Mouse (Mus musculus) frontal cortex, postnatal 14 days (tissue): ENCODE measurements around the gene Fam169b.

Experiments
- DNase-seq, 2 experiments: peaks; one replicate each; pipeline ENCODE4 v3.0.0; 2022; ENCODE audit warnings: low spot score in 2 of 2

Fam169b gene

GRCm38 (mm10) chr7:68273515-68273914 lies at the start of gene Fam169b:
Gene Fam169b (plus strand): TSS chr7:68273839.
- DNase-seq, result no peak

DNA sequence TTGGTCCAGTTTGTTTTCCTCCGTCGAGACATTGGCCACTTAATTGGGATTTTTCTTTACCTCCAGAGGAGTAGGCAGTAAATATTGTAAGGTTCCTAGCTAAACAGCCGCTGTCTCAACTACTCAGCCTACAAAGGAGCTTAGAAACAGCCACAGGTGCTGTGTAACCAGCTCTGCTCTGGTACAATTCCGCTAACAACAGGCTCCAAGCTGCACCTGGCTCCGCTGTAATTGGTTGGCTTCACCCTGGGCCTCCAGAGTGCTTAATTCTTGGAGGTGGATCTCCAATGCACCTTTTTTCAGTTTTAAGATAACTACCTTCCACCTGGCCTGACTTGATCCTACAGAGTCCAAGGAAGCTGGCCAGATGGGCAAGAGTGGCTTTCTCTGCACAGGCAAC lies 49.6 kb upstream of the Fam169b start:
- DNase-seq, result no peak

DNA sequence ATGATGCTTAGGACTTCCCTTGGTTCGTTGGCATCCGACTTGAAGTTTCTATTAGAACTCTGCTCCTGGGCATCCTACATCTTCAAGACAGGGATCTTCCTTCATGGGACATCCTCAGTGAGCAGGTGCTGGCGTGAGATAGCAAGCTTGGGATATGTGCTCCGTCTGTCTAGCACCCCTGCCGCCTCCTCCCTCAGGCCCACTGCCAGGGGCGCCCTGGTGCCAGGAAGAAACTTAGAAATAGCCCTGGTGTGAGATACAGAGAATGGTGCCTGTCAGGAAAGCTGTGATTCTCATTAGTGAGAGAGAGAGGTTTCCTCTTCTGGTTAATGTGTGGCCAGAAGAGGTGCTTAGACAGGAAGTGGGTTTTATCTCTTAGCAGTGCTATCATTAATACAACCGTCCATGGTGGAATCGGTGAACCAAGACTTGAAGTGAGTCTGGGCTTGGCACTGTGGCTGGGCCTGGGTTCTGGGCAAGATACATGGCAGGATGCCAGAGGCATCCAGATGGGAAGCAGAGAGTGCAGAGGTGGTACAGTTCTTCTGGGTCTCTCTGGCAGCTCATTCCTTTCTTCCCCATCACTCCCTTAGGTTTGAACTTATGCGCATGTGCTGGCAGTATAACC lies 48.1 kb upstream of the Fam169b start:
- peak in 1 of 2 experiments; percentile 10 for DNase-seq

DNA sequence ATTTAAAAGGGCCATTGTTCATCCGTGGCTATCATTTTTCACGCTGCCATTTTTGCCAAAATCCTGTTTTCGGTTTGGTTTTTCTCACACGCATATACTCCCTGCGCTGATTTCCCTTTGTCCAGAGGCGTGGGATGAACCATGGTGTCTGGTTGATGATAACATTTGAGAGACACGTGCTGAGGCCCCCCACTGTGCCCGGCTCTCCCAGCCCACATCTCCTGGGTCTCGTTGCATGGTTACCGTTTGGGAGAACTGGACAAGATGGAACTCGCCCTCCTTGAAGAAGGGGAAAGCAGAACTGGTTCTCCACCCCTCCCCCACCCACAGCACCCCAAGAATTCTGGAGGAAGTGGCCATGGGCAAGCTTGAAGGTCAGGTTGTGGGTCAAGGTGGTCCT lies 46.6 kb upstream of the Fam169b start:
- DNase-seq, result no peak

DNA sequence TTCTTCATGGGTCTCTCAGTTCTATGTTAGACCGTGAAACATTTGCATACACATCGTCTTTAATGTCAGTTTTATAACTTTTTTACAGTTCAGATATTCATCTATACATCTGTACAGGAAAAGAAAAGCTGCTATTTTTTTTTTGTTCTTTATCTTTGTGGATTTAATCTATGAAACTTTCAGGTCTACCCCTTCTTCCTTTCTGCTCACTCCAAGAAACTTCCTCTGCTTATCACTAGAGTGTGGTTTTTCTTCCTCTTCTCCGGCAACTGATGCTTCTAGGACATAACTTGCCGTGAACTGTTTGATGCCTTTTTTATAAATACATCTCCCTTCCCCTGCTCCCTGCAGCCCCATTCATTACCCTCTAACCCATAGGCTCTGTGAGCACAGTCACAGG lies 46.0 kb upstream of the Fam169b start:
- no peak for DNase-seq

DNA sequence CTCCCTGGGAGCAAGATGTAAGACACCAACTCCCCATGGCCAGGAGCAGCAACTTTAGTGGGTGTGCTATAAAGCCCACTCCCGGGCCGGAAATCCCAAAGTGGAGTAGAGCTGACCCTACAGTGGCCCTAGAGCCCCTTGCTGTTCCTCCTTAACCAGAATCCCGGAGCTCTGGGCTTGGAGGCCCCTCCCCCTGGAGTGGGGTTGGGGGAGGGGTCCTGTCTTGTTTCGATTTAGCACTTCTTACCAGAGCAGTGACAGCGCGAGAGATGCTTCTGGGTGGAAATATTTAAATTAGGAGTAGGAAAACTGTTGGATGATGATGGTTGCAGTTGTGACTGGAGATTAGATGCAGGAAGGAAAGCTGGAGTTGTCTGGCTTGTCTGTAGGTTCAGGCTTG lies 45.1 kb upstream of the Fam169b start:
- DNase-seq, result no peak

DNA sequence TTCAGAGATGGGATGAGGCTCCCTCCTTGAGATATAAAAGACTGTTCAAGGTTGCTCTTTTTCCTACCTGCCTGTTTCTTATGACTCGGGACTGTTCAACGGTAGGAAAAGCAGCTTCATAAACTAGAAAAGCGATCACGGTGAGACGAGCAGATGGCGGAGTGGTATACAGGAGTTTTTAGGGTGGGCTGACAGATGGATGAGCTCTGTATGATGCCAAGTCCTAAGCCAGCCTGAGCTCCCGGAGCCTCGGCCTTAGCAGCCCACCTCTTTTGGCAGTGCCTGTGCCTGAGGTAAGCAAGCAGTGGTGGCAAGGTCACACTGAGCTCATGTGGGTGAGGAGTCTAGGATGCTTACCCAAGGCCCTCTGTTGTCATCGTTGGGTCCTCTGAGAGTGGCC lies 42.8 kb upstream of the Fam169b start:
- DNase-seq, result no peak

DNA sequence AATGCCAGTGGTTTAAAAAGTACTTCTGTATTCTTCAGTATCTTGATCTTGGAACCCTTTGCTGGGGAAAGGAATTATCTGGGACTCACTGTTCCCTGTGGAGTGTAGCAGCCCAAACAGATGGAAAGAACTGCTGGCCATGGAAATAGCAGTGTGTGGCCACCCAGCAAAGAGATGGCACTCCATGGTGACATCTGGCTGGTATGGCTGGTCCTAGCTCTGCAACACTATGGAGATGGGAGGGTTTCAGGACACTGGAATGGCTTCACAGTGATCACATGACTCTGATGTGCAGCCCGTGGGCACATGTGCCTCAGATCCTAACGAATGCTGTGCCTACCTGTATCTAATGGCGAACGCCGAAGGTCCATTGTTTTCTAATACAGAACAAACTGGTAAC lies 41.1 kb upstream of the Fam169b start:
- no peak for DNase-seq

DNA sequence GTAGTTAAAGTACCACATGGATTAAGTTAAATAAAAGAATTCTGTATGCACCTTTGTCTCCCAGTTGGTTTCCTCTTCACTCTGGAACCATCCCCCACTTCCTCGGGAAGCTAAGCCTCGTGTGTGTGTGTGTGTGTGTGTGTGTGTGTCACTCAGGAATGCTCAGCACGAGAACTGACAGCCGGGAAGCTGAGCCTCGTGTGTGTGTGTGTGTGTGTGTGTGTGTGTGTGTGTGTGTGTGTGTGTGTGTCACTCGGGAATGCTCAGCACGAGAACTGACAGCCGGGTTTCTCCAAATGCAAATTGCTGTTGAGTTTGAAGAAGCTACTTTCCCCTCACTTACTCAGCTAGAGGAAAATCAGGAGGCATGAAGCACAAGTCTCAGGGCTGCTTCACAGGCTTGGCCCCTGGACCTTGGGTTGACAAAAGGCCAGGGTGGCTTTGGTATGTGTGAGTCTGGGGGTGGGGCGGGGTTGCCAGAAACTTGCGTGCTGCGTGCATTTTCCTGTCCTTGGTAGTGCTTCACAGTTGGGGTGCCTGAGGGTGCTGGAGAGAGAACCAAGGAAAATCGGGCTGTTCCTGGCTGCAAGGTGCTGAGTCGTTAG lies 39.9 kb upstream of the Fam169b start:
- no peak for DNase-seq

DNA sequence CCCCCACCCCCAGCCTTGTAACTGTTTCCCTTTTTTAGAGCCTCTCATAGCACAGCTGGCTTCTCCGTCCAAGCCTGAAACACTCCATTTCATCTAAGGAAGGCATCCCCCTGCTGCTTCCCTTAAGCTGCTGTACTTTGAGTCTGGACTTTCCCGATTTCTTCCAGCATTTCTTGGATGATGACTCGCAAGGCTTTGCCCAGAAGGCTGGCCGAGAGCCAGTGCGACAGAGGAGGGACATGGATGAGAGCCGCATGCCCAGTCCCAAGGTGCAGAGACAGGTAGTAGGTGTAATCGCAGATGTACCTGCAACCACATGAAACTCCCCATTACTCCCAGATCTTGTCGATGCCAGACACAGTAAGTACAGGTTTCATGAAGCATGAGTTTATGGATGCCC lies 36.8 kb upstream of the Fam169b start:
- no peak for DNase-seq

DNA sequence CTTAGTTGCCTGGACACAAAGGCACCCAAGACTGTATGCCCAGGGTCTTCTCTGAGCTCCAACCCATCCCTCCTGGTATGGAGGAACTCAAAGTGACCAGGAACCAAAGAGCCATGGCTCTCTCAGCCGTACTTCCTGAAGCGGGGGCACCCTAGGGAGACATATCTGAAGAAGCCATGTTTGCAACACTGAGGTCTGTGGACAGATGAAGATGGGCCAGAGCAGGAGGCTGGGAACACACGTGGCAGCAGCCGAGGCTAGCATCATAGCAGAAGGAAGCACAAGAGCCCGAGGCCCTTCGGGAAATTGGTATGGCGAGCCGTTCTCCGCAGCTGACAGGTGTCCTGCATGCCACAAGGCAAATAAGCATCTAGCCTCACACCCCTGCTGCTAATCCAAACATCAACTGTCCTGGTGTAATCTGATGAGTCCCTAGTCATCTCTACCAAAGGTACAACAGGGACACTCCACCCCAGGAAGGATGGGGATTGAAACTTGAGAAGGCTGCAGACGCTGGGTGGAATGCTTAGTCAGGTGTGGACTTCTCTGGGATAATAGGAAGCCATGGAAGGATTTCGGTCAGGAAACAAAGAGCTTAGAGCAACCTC lies 34.3 kb upstream of the Fam169b start:
- DNase-seq, result no peak

DNA sequence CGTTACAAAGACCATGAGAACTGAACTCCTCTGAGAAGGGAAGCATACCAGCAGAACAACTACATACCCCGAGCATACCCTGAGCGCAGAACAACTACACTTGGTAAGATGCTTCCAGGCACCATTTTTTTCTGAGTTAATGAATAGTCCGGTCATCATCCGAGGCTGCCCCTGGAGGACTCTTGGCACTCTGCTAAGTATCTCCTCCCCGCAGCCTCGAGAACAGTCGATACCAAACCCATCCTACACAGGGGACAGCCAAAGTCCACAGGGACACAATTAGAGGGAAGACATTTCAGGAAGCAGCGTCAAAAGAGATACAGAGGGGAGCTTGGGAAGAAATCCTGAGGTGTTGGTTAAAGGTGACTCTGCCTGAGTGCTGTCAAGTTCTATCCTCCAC lies 32.4 kb upstream of the Fam169b start:
- no peak for DNase-seq

DNA sequence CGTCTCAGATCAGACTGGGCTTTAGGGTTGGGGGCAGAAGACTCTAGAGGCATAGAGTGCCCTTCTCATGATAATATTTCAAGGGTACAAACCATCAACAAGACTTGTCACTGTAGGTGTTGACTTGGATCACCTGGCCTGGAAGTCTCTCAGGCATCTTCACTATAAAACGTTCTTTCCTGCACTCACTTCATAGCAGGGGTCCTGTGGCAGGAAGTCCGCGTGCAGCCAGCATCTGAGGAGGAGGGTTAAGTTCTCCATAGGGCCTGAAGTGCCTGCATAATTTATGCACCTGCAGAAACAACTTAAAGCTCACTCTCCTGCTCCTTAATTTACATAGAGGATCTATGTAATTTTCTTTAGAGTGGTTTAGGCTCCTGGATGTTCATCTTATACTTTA lies 28.0 kb upstream of the Fam169b start:
- no peak for DNase-seq

DNA sequence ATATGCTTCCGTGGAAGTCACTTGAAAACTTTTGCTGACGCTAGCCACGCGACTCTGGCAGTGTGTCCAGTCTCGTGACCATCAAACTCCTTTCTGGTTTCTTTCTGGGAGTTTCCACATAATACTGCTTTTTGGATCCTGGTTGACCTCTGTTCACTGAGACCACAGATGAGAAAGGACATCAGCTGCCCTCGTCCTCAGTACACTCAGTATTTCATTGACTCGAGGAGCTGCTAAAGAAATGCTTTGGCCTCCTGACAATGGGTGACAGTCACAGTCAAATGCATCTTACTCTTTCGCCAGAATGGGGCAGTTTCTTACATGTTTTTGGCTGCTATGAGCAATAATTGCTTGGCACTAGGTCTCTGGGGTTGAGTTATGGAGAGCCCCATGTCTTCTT lies 27.4 kb upstream of the Fam169b start:
- no peak for DNase-seq

DNA sequence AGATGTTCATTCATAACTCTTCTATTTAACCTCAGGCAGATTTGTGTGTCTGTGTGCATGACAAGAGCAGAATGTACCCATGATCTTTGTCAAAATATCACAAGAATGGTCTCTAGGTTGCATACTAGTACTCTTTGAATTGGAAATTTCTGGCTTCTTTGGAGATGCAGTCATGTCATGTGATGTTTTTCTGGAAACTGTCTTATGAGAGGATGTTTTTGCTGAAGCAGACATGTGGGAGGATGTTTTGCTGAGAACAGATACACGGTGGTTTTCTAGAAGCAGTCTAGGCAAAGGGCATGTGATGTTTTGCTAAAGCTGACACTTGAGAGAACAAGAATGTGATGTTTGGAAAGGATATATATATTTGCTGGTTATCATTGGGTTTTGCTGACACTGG lies 23.2 kb upstream of the Fam169b start:
- no peak for DNase-seq

- DNase-seq, result no peak
Measured at GRCm38 (mm10) chr7:68250902-68251301, 22.7 kb upstream of the Fam169b start.

DNA sequence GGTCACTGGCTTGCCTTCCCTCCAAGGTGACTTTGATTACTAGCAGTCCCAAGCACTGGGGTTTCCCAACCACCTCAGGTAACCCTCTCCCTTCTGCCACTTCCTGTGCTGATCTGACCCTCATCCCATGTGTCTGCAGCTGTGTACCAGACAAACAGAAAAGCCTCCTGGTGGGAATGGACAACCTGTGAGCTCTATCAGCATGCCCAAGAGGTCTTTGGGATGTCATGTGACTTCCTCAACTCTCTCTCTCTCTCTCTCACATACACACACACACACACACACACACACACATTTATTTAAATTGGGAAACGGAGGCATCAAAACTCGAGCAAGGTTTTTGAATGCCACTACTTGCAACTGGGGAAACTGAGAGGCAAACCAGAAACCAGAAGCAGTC lies 15.9 kb upstream of the Fam169b start:
- no peak for DNase-seq

- no peak for DNase-seq
Measured at GRCm38 (mm10) chr7:68258326-68259150, 15.1 kb upstream of the Fam169b start.

- no peak for DNase-seq
Measured at GRCm38 (mm10) chr7:68259523-68260081, 14.0 kb upstream of the Fam169b start.

- DNase-seq, result no peak
Measured at GRCm38 (mm10) chr7:68262612-68263200, 10.9 kb upstream of the Fam169b start.

DNA sequence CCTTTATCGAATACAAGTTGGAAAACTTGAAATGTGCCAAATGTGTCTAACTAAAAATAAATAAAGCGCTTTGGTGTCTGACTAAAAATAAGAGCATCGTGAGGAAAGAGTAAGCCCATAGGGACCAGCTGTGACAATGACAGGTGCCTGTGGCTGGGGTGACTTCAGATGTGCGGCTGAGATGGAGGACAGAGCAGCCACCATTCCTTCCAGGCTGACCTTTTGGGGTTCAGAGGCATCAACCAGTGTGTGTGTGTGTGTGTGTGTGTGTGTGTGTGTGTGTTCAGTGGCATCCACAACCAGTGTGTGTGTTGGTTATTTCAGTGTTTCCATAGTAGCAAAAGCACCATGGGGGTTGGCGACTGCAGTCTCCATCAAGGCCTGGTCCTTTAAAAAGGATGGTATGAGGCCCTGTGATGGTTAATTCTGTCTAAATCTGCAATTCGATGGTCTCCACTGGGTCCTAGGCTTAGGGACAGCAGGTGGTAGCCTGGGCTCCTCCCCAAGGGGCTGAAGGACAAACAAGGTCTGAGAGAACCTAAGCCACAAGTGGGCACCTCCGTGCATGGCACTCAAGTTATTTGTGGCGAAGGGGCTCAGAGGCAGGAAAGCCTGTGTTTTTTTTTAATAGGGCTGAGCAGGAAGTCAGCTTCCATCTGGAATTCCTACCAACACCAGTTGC lies 10.2 kb upstream of the Fam169b start:
- no peak for DNase-seq
